Mouse (Mus musculus) small intestine, adult 2 months (tissue): ENCODE data around the gene Rap1a. TPM values are rescaled to one million over a fixed set of nuclear protein-coding genes. Genes with fewer than 3 reads are reported as not detected.

Experiments
- H3K27ac ChIP-seq: fragments of 200-500 bp; 2 replicates; pipeline ENCODE4 v1.5.1; 2012; ENCODE audit warnings: low read depth, low read length, control low read depth, inconsistent platforms; ENCODE audit not compliant: insufficient read depth
- H3K27me3 ChIP-seq: fragments of 200-500 bp; 2 replicates; pipeline ENCODE4 v1.6.1; 2012; ENCODE audit warnings: mild to moderate bottlenecking, moderate library complexity, low read length, inconsistent platforms; ENCODE audit not compliant: control insufficient read depth, insufficient read depth
- H3K36me3 ChIP-seq: fragments of 200-500 bp; 2 replicates; pipeline ENCODE4 v1.6.1; 2012; ENCODE audit warnings: mild to moderate bottlenecking, low read length, control low read depth, inconsistent platforms; ENCODE audit not compliant: control insufficient read depth, insufficient read depth
- H3K4me1 ChIP-seq: fragments of 200-500 bp; 2 replicates; pipeline ENCODE4 v1.6.1; 2012; ENCODE audit warnings: low read length, inconsistent platforms, mixed read lengths; ENCODE audit not compliant: control insufficient read depth, insufficient read depth, insufficient read length
- H3K4me3 ChIP-seq: fragments of 200-500 bp; 2 replicates; pipeline ENCODE4 v1.5.1; 2012; ENCODE audit warnings: low read depth, mild to moderate bottlenecking, control low read depth, inconsistent platforms, low read length, moderate library complexity
- CTCF ChIP-seq: fragments of 200-500 bp; IDR thresholded peaks from 2 replicates; pipeline ENCODE4 v1.5.1; 2012; ENCODE audit warnings: low read depth, mild to moderate bottlenecking, control low read depth, inconsistent platforms, low read length, moderate library complexity, mixed read lengths; ENCODE audit not compliant: insufficient replicate concordance, insufficient read length; ENCODE audit errors: extremely low read depth
- POLR2A ChIP-seq: fragments of 200-500 bp; IDR thresholded peaks from 2 replicates; pipeline ENCODE4 v1.6.1; 2012; ENCODE audit warnings: low read depth, mild to moderate bottlenecking, control low read depth, inconsistent platforms, low read length, moderate library complexity
- WGBS: fragments of 180-500 bp; shearing (Covaris S2); methylation state at CpG from one replicate; pipeline ENCODE4 v1.1.7; 2018; 5-methylcytosine and 5-hydroxymethylcytosine counted together
- polyA plus RNA-seq: library from polyadenylated mRNA; depleted of rRNA; stranded (reverse); fragments of >200 nt; gene quantifications from 2 replicates; pipeline ENCODE4 v1.2.3, GENCODE M21; 2012

Rap1a gene
- polyA plus RNA-seq, 1 experiment: 0.89 TPM

DNA sequence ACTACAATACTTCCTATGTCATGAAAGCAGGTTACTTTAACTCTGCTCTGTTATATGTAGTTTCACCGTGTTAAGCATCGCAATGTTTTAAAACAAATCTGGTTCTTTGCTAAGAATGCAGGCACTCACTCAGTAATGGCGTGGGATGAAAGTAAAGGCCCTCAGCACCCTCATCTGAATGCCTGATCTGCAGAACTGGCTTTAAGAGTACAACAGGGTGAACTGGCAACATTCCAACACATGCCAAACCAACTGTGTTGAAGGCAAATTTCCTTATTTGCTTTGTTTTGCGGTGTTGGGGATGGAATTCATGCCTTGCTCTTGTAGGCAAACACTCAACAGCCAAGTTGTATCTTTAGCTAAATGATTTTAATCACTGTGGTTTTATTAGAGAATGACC, 67.6 kb downstream of the Rap1a start:
- WGBS: 79% methylated on average over 4 of the region's 4 CpGs

DNA sequence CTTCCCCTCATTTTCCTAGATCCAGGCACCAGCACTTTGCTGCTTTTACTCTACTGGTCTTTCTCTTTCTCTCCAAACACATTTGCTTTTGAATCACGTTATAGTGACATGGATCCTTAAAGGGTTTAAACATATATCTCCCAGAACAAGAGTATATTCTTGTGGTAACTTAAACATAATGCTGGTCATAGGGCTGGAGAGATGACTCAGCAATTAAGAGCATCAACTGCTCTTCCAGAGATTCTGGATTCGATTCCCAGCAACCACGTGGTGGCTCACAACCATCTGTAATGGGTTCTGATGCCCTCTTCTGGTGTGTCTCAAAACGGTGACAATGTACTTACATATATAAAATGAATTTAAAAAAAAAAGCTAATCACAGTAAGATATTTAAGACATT, 68.8 kb downstream of the Rap1a start:
- H3K4me3 ChIP-seq: no peak overlapping the region
- peaks cover 34% of the 10 kb centered on the region for H3K36me3 ChIP-seq
- 89% methylated on average over 4 of the region's 4 CpGs for WGBS
- TF ChIP-seq POLR2A (no peak), CTCF (no peak)
- no peaks in the 10 kb centered on the region for H3K4me1 ChIP-seq
- H3K27ac ChIP-seq: no peak overlapping the region
- no peaks in the 10 kb centered on the region for H3K27me3 ChIP-seq

More for the DNA sequence above, 67.6 kb downstream of the Rap1a start:
- no peaks in the 10 kb centered on the region for H3K4me1 ChIP-seq
- no peaks in the 10 kb centered on the region for H3K27me3 ChIP-seq
- H3K27ac ChIP-seq: no peak overlapping the region
- no peak overlapping the region for H3K4me3 ChIP-seq
- peaks cover 40% of the 10 kb centered on the region for H3K36me3 ChIP-seq
- no peak for TF ChIP-seq CTCF
- no peak for TF ChIP-seq POLR2A

DNA sequence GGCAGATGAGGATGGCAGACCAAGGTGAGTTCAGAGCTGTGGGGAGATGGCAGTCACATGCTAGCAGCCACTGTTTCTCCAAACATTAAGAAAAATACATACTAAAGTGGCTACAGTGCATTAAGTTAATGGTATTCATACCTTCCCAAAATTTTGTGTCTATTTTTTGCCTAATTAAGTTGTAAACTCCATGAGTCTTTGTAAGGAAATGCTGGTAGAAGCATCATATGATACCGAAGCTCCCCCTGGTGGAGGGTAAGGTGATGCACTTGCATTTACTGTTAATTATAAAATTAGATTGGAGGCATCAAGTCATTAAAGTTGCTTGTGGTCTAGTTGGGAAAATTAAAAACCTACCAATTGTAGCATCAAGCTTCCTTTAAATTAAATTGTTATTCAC, 75.1 kb downstream of the Rap1a start:
- TF ChIP-seq CTCF: peak; percentile 23; the same call in 1 of the 2 replicates
- TF ChIP-seq POLR2A: no peak
- WGBS: 2% methylated on average over 1 of the region's 1 CpGs
- H3K27me3 ChIP-seq: no peaks in the 10 kb centered on the region
- no peak overlapping the region for H3K4me3 ChIP-seq
- no peaks in the 10 kb centered on the region for H3K4me1 ChIP-seq
- peaks cover 7% of the 10 kb centered on the region for H3K36me3 ChIP-seq
- H3K27ac ChIP-seq: no peak overlapping the region

GRCm38 (mm10) chr3:105722510-105722909, 78.6 kb downstream of the Rap1a start:
- Histone ChIP-seq H3K36me3 (peaks cover under 1% of the 10 kb centered on the region), H3K4me1 (no peaks in the 10 kb centered on the region), H3K27me3 (no peaks in the 10 kb centered on the region), H3K4me3 (no peak overlapping the region), H3K27ac (no peak overlapping the region)
- TF ChIP-seq CTCF (no peak), POLR2A (no peak)
- 91% methylated on average over 3 of the region's 3 CpGs for WGBS

- WGBS: 76% methylated on average over 2 of the region's 2 CpGs
- no peaks in the 10 kb centered on the region; the same call in 1 of the 2 replicates for H3K36me3 ChIP-seq
- no peak overlapping the region for H3K27ac ChIP-seq
- H3K4me3 ChIP-seq: no peak overlapping the region
- H3K27me3 ChIP-seq: no peaks in the 10 kb centered on the region
- TF ChIP-seq CTCF (no peak), POLR2A (no peak)
- H3K4me1 ChIP-seq: no peaks in the 10 kb centered on the region
These were observed 79.4 kb downstream of the Rap1a start for GRCm38 (mm10) chr3:105721681-105722201.

GRCm38 (mm10) chr3:105720514-105720913, 80.6 kb downstream of the Rap1a start:
- TF ChIP-seq POLR2A (no peak), CTCF (no peak)
- H3K27me3 ChIP-seq: no peaks in the 10 kb centered on the region
- 67% methylated on average over 4 of the region's 4 CpGs for WGBS
- no peak overlapping the region for H3K4me3 ChIP-seq
- no peaks in the 10 kb centered on the region; the same call in 1 of the 2 replicates for H3K36me3 ChIP-seq
- no peak overlapping the region for H3K27ac ChIP-seq
- no peaks in the 10 kb centered on the region for H3K4me1 ChIP-seq

DNA sequence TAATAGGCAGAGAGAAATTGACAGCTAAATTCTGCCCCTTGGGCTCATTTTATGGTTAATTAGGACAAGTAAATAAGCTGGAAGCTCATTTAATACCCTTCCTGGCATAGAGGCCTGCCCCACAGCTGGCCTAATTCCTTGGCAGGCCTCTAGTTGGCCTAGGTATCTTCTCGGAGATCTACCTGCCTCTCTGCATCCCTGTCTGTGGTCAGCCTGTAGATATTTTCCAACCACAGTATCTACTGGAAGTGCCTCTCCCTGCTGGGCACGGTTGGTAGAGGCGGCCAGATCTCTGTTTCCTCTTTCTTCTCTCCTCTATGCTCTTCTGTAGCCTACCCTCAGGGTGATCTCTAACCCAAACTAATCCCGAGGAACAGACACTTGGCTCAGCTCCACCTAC, 81.2 kb downstream of the Rap1a start:
- H3K27ac ChIP-seq: no peak overlapping the region
- H3K27me3 ChIP-seq: no peaks in the 10 kb centered on the region
- TF ChIP-seq POLR2A (no peak), CTCF (no peak)
- WGBS: 52% methylated on average over 4 of the region's 4 CpGs
- no peaks in the 10 kb centered on the region; the same call in 1 of the 2 replicates for H3K36me3 ChIP-seq
- no peaks in the 10 kb centered on the region for H3K4me1 ChIP-seq
- no peak overlapping the region for H3K4me3 ChIP-seq
